9 mouse cellular contexts compared by ENCODE assay signal in the genomic region with DNA sequence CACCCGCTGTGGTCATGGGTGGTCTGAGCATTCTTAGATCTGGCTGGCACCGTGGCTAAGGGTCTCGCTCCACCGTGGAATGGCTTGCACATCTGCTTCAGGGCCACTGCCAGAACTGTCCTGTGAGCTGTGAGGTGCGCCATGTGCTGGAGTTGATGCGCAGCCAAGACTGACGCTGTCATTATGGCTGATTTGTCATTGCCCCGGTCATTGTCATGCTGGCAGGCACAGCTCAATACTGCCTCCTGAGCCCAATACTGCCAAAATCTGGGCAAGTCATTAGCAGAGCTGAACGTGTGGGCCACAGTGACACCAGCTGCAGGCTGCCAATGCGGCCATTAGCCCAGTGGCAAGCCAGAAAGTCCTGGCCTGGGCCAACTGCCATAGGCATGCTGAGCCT.
DNase-seq lines count a peak whose midpoint lies in the region; ATAC-seq and TF ChIP-seq lines count a peak whose summit lies in the region.
"Had no signal": no experiment of that assay in that cellular context is flagged by ENCODE, and none has a peak within 500 bp of the region (broad histone marks: within the 10 kb centered on the region; RNA-seq: fewer than 3 reads in every experiment).

No protein-coding gene starts in this region.

- no peak overlapping the region for H3K4me2 ChIP-seq in midbrain, embryonic 13.5 days (replicated peaks)
- H3K4me2 ChIP-seq in midbrain, embryonic 11.5 days: no peak overlapping the region
- no peak overlapping the region for H3K4me2 ChIP-seq in neural tube, embryonic 15.5 days

- WGBS in midbrain, embryonic 13.5 days: 72% methylated on average over 10 of the region's 10 CpGs
- WGBS in midbrain, embryonic 11.5 days: 86% methylated on average over 10 of the region's 10 CpGs
- 52% methylated on average over 10 of the region's 10 CpGs for WGBS in neural tube, embryonic 15.5 days
- WGBS in kidney, adult 2 months: 83% methylated on average over 10 of the region's 10 CpGs

- H3K4me3 ChIP-seq in midbrain, embryonic 13.5 days (replicated peaks): no peak overlapping the region
- no peak overlapping the region for H3K4me3 ChIP-seq in midbrain, embryonic 11.5 days (ENCODE audit: low read depth, low read length)
- no peak overlapping the region for H3K4me3 ChIP-seq in neural tube, embryonic 15.5 days (replicated peaks)
- H3K4me3 ChIP-seq in kidney, adult 2 months (ENCODE audit: insufficient read depth, low read depth, low read length): no peak overlapping the region

- TF ChIP-seq POLR2A in kidney, adult 2 months (IDR thresholded peaks at IDR 0.05; ENCODE audit: low read depth, low read length): no peak

- DNase-seq in midbrain, embryonic 11.5 days (ENCODE audit: low spot score, missing footprints): no peak
- DNase-seq in cerebellum, adult 9-11 months: peak; percentile 40
- DNase-seq in heart, postnatal 4 days: peak; percentile 25
- DNase-seq in frontal cortex, postnatal 10 days (ENCODE audit: low spot score in 2 of 2): no peak
- DNase-seq in kidney, adult 2 months: no peak

- H3K4me1 ChIP-seq in midbrain, embryonic 13.5 days (replicated peaks): no peaks in the 10 kb centered on the region
- H3K4me1 ChIP-seq in midbrain, embryonic 11.5 days (ENCODE audit: control insufficient read depth, insufficient read depth, low read length): no peaks in the 10 kb centered on the region
- peaks cover 13% of the 10 kb centered on the region; the same call in 1 of the 2 replicates for H3K4me1 ChIP-seq in neural tube, embryonic 15.5 days
- H3K4me1 ChIP-seq in kidney, adult 2 months (ENCODE audit: control insufficient read depth, insufficient read depth, low read length): no peaks in the 10 kb centered on the region

- TF ChIP-seq CTCF in kidney, adult 2 months (conservative IDR thresholded peaks at IDR 0.05; ENCODE audit: insufficient read depth, insufficient read length, low read depth, low read length): no peak

- no peak overlapping the region for H3K9ac ChIP-seq in midbrain, embryonic 13.5 days (replicated peaks)
- no peak overlapping the region for H3K9ac ChIP-seq in midbrain, embryonic 11.5 days (ENCODE audit: low read length)
- H3K9ac ChIP-seq in neural tube, embryonic 15.5 days (replicated peaks): no peak overlapping the region
- H3K9ac ChIP-seq: liver, embryonic 14.5 days had no signal

- ATAC-seq in midbrain, embryonic 13.5 days: peak; percentile 47
- ATAC-seq in midbrain, embryonic 11.5 days (ENCODE audit: low FRiP score): no peak
- ATAC-seq in neural tube, embryonic 15.5 days (ENCODE audit: low FRiP score): peak; percentile 54; the same call in 1 of the 2 replicates

- H3K27me3 ChIP-seq in midbrain, embryonic 13.5 days: no peaks in the 10 kb centered on the region
- no peaks in the 10 kb centered on the region for H3K27me3 ChIP-seq in midbrain, embryonic 11.5 days (ENCODE audit: control insufficient read depth, insufficient read depth, low read length)
- no peaks in the 10 kb centered on the region for H3K27me3 ChIP-seq in neural tube, embryonic 15.5 days (replicated peaks)
- no peaks in the 10 kb centered on the region for H3K27me3 ChIP-seq in kidney, adult 2 months (replicated peaks; ENCODE audit: control insufficient read depth, insufficient read depth, low read length)

- H3K36me3 ChIP-seq in midbrain, embryonic 13.5 days: peaks cover 5% of the 10 kb centered on the region
- no peaks in the 10 kb centered on the region for H3K36me3 ChIP-seq in midbrain, embryonic 11.5 days (ENCODE audit: control insufficient read depth, insufficient read depth, low read length)
- peaks cover 5% of the 10 kb centered on the region; the same call in 1 of the 2 replicates for H3K36me3 ChIP-seq in neural tube, embryonic 15.5 days
- H3K36me3 ChIP-seq in kidney, adult 2 months (ENCODE audit: control insufficient read depth, insufficient read depth, low read length): no peaks in the 10 kb centered on the region
- H3K36me3 ChIP-seq: G1E had no signal

- H3K9me3 ChIP-seq in midbrain, embryonic 13.5 days: no peaks in the 10 kb centered on the region
- no peaks in the 10 kb centered on the region for H3K9me3 ChIP-seq in midbrain, embryonic 11.5 days (ENCODE audit: control insufficient read depth, low read length)
- H3K9me3 ChIP-seq in neural tube, embryonic 15.5 days (replicated peaks): no peaks in the 10 kb centered on the region
- H3K9me3 ChIP-seq: G1E had no signal

- H3K27ac ChIP-seq in midbrain, embryonic 13.5 days: no peak overlapping the region
- no peak overlapping the region for H3K27ac ChIP-seq in midbrain, embryonic 11.5 days (ENCODE audit: low read depth, low read length)
- no peak overlapping the region for H3K27ac ChIP-seq in neural tube, embryonic 15.5 days (replicated peaks)
- no peak overlapping the region for H3K27ac ChIP-seq in kidney, adult 2 months (ENCODE audit: insufficient read depth, low read depth, low read length)
- H3K27ac ChIP-seq: liver, embryonic 14.5 days had no signal

Comparison
In these comparisons a context has a peak if more than half of its experiments do, and no peak if none do; other contexts are left out.
1. DNase-seq: peak in cerebellum, adult 9-11 months (single experiment) and heart, postnatal 4 days (single experiment); none in midbrain, embryonic 11.5 days (single experiment), frontal cortex, postnatal 10 days (0 of 2) and kidney, adult 2 months (single experiment).